Mouse (Mus musculus): ENCODE data around the gene Lgals2.
"Not testable (repeated sequence)": the region's sequence is repeated elsewhere in the genome, so short reads cannot be mapped to it uniquely, and the experiment has no call there.

Gene Lgals2

DNA sequence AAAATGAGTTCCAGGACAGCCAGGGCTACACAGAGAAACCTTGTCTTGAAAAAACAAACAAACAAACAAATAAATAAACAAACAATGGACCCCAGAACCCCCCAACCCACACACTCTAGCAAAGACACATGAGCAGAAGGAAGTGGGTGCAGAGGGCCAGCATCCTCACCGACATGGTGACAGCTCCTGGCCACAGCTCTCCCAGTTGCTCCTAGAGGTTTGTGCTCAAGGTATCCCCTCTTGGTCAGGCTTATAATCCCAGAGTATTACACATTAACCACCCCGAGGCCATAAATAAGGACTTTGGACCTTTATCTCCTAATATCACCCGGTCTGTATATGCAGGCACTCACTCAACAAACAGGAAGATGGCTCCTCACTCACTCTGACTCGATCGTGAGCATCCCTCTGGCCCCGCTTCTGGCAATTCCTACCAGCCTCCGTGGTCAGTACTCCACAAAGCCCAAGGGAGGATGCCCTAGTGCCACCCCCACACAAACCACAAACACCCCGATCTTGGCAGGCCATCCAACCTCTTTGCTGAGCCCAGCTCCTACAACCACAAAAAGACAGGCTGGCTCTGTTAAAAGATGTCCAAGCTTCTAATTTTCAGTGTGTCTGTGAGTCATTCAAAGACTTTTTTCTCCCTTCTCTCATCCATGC lies at the start of gene Lgals2:
Gene Lgals2 (minus strand): TSS at position 227 of the 663 bp plus-strand sequence.
- no peak for DNase-seq (ENCODE audit: low read depth in 2 of 2, low spot score in 2 of 2)

DNA sequence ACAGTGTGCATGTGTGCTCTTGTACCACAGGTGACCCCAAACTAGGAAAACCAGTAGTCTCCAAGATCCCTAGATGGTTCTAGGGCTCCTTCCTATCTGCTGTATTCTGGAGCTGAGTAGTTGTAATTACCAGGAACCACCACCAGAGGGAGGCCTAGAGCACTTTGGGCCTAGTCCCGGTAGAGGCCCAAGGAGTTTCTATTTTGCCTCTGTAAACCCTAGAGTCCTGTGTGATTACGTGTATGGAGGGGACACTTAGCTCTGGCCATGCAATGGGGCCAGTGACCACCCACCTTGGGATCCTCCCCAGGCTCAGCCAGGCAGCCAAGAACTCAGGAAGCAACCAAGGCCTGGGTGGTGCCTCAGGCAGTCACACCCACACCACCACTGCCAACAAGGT lies 47.9 kb upstream of the Lgals2 start:
- peak; percentile 80 to 84 for DNase-seq (ENCODE audit: low read depth in 2 of 2, low spot score in 2 of 2)

- DNase-seq (ENCODE audit: low read depth in 2 of 2, low spot score in 2 of 2), result no peak
These were observed 46.1 kb upstream of the Lgals2 start for GRCm38 (mm10) chr15:78901422-78901789.

DNA sequence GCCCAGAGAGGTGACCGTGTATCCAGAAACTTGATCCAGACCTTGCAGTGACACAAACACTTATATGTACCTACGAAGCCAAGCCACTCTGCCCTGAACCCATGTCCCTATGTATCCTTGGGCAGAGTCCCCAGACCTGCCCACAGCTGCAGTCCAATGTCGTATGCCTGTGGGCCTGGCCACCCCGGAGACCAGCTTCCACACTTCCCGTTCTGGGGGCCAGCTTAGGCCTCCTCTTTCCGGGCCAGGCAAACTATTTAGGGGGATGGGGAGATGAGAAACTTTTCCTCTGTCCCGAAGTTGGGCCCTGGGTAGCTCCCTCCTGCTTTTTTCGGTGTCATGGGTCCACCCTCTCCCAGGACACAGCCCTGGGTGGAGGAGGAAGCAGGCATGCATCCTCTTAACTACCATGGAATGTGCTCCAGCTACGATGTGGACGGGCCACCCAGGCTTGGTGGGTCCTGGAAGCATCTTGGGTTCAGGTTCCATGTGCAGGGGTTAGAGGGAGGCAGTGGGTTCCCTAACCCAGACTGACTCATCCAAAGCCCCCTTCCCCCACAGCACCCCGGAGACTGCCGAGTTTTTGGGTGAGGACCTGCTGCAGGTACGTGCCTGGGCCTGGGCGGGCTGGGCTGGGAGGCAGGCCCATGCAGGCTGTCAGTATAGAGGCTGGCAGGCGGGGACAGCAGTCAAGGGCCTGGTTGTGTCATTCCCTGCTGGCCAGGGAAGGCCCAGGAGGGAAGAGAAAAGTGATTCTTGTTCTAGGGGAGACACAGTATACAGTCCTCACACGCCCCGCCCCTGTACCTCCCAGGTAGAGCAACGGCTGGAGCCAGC lies 45.5 kb upstream of the Lgals2 start:
- no peak for DNase-seq (ENCODE audit: low read depth in 2 of 2, low spot score in 2 of 2)

- peak in 1 of 2 experiments; percentile 58 for DNase-seq (ENCODE audit: low read depth in 2 of 2, low spot score in 2 of 2)
These were observed 44.6 kb upstream of the Lgals2 start, which contains the start of gene Sh3bp1 for GRCm38 (mm10) chr15:78899740-78900584. Sh3bp1 (plus strand) TSS chr15:78899768.

DNA sequence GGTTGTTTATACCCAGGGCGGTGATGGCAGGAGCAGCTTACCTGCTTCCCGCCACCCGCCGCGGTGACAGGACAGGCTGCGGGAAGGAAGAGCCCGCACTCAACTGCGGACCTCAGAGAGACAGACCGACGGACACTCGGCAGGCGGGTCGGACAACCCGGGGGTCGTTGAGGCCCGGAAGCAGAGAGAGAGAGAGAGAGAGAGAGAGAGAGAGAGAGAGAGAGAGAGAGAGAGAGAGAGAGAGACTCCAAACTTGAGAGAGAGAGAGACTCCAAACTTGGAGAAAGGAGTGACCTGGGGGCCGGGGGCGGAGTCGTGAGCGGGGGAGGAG lies 44.0 kb upstream of the Lgals2 start, which contains the start of gene Gm49510:
Gene Gm49510 (plus strand): TSS at position 259 of the 331 bp plus-strand sequence.
- DNase-seq (ENCODE audit: low read depth in 2 of 2, low spot score in 2 of 2), result no peak

DNA sequence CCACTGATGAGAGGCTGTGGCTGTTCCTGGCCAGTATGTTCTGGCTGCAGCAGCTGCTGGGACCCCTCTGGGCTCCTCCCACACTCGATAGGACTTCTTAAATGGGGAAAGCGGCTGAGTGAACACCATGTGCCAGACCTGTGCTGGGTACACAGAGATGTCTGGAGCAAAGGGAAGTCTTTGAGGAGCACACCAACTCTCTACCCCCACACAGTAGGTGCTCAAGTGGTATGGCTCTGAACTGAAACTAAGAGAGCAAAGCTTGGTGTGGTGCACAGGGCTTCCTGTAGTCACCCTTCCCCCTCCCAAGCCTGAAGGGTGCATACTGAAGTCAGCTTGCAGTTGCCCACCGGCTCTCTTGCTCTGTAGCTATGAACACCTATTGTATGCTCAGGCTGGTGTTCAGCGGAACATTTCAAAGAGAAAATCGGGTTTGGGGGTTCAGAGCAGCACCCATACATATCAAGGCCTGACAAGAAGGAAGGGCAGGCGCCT lies 43.2 kb upstream of the Lgals2 start:
- DNase-seq (ENCODE audit: low read depth in 2 of 2, low spot score in 2 of 2), result peak in 1 of 2 experiments; percentile 48

DNA sequence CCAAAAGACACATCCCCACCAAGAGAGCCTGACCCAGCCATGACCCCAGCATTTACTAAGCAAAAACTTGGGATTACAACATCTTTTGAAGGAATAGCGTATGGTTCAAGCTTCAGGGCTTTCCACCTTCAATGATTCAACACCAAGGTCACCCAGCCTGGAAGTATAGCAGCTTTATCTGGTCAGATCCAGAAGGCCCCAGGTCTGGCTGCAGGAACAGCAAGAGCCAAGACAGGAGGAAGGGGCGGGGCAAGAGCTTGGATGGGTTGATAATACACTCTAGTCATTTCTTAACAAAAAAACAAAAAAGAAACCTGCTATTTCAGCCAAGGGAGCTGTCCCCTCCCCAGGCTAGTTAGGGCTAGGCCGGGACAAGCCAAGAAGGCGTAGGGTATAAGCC lies 42.2 kb upstream of the Lgals2 start:
- no peak for DNase-seq (ENCODE audit: low read depth in 2 of 2, low spot score in 2 of 2)

DNA sequence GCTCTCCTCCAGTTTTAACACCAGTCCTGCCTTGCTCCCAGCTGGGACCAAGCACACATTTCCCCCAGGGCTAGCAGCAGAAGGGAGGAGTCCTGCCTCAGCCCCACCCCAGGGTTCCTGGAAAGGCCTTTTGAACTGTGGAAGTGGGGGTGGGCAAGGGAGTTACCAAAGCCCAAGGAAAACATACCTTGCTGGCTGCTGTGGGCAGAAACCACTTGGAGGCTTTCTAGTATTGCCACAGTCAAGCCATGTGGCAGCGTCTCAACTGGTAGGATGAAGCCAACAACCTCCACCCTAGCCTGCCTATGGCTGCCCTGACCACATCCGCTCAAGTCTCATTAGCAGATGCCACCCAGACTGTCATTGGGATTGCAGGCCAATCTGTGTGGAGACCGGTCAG lies 40.8 kb upstream of the Lgals2 start:
- DNase-seq (ENCODE audit: low read depth in 2 of 2, low spot score in 2 of 2), result peak in 1 of 2 experiments; percentile 41

- no peak for DNase-seq (ENCODE audit: low read depth in 2 of 2, low spot score in 2 of 2)
These were observed 40.4 kb upstream of the Lgals2 start for GRCm38 (mm10) chr15:78895741-78896140.

GRCm38 (mm10) chr15:78894726-78895125 lies 39.4 kb upstream of the Lgals2 start:
- no peak for DNase-seq (ENCODE audit: low read depth in 2 of 2, low spot score in 2 of 2)

- no peak for DNase-seq (ENCODE audit: low read depth in 2 of 2, low spot score in 2 of 2)
These were observed 37.1 kb upstream of the Lgals2 start for GRCm38 (mm10) chr15:78892440-78892839.

DNA sequence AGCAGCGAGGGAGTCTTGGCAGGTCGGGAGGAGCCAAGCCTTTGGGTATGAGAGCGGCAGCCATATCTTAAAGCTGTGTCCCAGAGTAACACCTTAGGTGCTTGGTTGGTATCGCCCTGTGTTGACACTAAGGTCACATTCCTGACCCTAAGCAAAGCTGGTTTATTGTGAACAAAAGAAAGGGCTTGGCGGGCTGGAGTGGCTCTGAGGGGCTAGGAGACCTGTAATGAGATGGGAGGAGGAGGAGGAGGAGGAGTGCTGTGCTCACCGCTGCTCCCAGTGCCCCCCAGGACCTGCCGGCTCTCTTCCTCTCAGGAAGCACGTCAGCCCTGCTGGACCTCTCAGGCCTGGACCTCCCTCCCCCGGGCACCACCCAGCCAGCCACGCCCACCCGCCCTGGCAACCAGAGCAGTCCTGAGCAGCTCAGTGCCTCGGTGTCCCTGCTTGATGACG lies 34.1 kb upstream of the Lgals2 start:
- DNase-seq (ENCODE audit: low read depth in 2 of 2, low spot score in 2 of 2), result no peak

DNA sequence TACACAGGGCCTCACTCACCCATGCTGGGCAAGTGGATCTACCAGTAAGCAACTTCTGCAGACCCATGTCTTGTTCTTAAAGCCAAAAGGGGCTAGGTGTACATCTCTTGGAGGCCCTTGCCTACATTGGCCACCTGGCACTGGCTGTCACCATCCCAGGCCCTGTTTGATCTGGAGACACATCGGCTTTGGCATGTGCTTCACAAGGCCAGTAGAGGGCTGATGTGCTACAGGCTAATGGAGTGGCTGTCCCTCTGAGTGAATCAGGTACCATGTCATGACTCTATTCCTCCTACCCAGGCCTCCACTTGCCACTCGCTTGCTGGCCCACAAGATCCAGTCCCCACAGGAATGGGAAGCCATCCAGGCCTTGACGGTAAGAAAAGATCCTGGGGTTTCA lies 26.5 kb upstream of the Lgals2 start:
- no peak for DNase-seq (ENCODE audit: low read depth in 2 of 2, low spot score in 2 of 2)

- DNase-seq (ENCODE audit: low read depth in 2 of 2, low spot score in 2 of 2), result no peak
These were observed 25.1 kb upstream of the Lgals2 start for GRCm38 (mm10) chr15:78880432-78880831.

- not testable (repeated sequence) for DNase-seq (ENCODE audit: low read depth in 2 of 2, low spot score in 2 of 2)
These were observed 23.6 kb upstream of the Lgals2 start for GRCm38 (mm10) chr15:78878792-78879516.

- DNase-seq (ENCODE audit: low read depth in 2 of 2, low spot score in 2 of 2), result no peak
These were observed 22.6 kb upstream of the Lgals2 start for GRCm38 (mm10) chr15:78877810-78878390.

DNA sequence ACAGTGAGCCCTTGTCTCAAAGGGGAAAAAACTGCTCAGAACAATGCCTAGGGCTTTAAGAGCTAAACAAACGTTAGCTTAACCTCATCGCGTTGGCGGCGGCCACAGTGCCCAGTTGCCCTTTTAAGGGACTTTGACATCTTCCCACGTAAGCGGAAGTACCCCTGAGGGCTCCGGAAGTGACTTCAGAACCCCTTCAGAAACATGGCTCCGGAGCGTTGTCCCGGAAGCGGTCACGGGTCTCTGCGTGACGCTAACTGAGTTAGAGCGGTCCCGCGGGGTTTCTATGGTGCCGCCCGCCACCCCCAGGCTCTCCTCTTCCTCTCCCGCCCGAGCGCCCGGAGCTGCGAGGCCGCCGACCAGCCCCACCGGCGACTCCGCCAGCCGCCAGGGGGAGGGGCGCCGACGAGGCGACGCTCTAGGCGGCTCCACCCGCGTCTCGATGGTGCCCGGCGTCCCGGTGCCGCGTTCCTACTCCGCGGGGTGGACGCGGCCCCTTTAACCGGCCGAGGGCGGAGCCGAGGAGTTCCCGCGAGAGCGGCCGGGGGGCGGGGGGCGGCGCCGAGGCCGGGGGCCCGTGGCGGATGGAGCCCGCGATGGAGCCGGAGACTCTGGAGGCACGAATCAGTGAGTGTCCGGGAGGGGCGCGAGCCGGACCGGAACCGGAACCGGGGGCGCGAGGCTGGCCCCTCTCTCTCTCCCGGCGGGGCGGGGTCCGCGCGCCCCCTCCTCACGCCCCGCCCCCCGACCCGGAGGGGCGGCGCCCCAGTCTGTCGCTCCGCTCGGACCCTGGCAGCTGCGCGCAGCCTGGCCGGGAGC lies 21.9 kb upstream of the Lgals2 start, which contains the start of gene Gga1:
Gene Gga1 (plus strand): TSS at position 200 of the 819 bp plus-strand sequence.
- DNase-seq (ENCODE audit: low read depth in 2 of 2, low spot score in 2 of 2), result peak; percentile 94

- DNase-seq (ENCODE audit: low read depth in 2 of 2, low spot score in 2 of 2), result peak in 1 of 2 experiments; percentile 37
These were observed 20.9 kb upstream of the Lgals2 start for GRCm38 (mm10) chr15:78876258-78876696.

Data from CD8-positive naive resting alpha-beta T cell, adult 2 months (primary cell).